Mouse (Mus musculus) cerebellum, adult 11 months (tissue): ENCODE results near the gene Pml.
"Not testable (repeated sequence)": the region's sequence is repeated elsewhere in the genome, so short reads cannot be mapped to it uniquely, and the experiment has no call there.

ENCODE experiments used
- DNase-seq: peaks from one replicate; pipeline ENCODE4 v3.0.0; 2022

Pml gene

DNA sequence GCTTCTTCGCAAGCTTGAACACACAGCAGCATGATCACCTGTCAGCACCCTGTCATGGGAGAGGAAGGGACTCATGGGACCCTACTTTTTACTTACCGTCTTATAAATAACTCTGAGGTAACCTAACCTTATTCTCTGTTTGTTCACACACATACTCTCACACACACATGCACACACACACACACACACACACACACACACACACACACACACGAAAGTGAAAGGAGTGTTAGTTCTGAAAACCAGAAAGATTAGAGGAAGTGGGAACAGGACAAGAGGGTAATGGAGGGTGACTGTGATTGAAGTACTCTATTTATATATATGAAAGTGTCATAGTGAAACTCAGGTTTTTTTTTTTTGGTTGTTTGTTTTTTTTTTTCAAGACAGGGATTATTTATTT lies 21.5 kb upstream of the Pml start:
- no peak for DNase-seq

DNA sequence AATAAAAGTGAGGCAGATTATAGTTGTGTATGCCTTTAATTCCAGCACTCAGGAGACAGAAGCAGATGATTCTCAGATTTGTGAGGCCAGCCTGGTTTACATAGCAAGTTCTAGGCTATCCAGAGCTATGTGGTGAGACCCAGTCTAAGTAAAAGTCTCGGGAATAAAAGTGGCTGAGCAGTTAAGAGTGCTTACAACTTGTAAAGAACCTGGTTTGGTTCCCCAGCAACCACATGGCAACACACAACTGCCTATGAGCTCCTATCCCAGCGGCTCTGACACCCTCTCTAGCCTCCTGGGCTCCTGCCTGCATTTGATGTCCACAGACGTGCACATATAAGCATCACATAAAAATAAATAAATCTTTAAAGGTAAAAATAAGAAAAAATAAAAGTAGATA lies 20.5 kb upstream of the Pml start:
- DNase-seq: no peak

DNA sequence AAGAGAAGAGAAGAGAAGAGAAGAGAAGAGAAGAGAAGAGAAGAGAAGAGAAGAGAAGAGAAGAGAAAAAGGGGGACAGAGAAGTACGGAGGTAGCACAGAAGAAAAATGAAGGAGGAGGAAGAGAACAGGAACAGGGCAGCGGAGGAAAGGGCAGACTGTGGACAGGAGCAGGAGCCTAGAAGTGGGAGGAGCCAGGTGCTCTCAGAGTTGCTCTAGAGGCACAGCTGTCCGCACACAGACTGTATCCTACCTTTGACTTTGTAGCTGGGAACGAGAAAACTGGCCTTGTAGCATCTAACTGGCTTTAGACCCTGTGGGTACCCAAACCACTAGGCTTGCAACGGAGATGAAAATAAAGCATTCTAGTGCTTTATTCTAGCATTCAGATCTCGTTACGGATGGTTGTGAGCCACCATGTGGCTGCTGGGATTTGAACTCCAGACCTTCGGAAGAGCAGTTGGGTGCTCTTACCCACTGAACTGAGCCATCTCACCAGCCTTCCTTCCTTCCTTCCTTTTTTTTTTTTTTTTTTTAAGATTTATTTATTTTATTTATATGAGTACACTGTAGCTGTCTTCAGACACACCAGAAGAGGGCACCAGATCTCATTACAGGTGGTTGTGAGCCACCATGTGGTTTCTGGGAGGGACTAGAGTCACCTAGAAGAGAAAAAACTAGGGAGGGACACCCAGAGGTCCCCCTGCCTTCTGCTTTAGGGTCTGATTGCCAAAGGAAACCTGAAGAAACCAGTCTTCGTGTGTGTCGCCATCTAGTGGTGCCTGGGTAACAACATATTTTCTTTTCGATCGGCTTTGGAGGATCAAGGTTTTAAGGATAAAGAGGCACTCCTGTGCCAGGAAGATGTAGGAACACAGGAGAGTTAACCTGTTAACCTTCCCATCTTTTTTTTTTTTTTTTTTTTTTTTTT lies 19.1 kb upstream of the Pml start:
- DNase-seq: no peak

DNA sequence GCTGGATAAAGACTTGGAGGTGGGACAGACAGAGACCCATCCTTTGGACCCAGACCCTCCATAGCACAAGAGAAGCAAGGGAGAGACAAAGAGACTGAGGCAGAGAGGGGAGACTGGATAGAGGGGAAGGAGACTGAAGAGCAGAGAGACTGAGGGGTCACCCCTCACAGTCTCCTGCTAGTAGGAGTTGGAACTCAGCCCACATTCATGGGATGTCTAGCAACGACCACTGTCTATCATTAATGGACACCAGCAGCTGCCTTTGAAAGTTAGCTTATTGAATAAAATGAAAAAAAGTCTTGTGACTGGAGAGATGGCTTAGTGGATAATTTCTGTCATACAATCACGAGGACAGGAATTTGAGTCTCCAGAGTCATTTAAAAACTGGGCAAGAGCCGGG lies 17.5 kb upstream of the Pml start:
- no peak for DNase-seq

DNA sequence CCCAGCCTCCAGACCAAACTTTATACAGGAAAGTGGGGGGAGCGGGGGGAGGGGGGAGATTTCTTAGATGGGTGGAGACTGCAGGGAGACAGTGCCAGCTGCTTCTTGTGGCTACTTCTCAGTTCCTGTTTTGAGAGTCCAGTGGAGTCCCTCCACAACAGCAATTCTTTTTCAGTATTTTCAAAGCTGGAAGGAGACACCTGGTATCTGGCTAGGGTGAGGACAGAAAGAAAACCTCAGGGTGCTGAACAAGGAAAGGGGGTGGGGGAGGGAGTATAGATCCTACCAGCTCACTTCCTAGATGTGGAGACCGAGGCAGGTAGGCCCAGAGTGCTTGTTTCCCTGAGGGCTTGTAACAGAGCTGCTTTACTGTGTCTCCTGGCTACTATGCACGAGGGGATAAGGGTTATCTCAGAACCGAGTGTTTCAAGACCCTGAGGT lies 17.0 kb upstream of the Pml start:
- no peak for DNase-seq

DNA sequence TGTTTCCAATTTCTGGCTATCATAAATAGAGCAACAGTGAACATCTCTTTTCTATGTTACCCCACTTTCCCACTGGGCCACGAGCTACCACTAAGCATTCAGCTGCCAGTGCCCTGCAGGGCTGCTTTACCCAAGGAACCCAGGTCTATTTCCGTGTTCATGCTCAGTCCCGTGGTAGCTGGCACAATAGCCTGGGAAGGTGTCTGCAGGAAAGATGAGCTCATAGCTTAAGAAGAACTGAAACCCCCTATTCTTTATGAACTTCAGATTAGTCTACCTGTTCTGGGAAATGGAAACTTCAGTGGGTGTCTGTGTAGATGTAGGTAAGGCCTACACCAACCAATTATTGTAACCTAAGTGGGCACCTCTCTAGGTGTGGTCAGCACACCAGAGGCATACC lies 15.8 kb upstream of the Pml start:
- no peak for DNase-seq

DNA sequence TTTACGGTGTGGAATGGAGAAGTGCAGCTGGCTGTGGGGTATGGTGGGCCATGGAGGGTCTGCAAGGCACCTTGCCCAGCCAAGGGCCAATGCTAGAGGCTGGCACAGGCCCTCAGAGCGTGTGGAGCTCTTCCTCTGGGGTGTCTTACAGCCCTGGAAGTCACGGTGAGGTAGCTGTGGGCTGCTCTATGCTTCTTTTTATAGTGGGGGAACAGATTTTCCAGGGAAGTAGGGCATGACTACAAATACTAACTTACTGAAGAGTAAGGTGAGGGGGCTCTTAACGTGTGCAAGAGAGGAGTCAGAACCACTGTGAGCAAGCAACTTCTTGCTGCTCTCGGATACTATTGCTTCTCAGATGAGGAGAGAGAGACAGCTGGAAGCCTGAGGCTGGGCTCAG lies 12.9 kb upstream of the Pml start:
- no peak for DNase-seq

DNA sequence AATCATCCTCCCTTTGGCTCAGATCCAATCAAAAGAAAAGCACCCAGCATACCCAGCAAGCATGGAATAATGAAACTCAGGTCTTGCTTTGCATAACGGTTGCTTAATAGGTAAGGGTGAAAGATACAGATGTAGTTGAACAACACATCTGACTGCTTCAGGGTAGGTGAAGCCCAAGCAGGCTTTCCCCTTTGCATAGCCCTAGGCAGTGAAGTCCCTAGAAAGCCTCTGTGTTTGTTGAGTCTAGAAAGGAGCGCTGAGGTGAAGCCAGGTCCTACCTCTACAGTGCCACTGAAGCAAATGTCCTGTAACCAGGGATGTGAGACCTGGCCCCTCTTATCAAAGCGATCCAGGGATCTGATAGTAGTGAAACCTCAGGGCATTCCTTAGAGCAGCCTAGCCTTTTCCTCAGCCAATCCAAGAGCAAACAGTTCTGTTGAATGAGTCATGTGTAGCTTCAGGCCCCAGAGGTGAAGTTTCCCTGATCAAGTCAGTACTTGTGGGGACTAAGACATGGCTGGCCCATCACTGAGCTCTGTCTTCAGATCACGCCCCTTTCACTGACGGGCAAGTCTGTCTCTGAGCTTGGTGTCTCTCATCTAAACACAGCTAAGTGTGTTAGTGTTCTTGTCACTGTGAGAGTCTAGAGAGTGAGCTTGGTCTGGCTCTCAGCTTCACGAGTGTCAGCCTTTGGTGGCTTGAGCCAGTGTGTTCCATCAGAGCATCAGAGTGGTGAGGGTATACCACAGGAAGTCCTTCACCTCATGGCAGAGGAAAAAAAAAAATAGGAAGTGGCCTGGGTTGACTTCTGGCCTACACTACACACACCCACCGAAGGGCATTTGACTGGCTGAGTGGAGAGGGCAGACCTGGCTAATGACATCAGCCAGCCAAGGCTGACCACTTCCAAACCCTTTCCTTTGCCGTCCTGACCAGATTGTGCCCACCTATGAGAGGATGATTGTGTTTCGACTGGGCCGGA lies 6.4 kb upstream of the Pml start:
- no peak for DNase-seq

DNA sequence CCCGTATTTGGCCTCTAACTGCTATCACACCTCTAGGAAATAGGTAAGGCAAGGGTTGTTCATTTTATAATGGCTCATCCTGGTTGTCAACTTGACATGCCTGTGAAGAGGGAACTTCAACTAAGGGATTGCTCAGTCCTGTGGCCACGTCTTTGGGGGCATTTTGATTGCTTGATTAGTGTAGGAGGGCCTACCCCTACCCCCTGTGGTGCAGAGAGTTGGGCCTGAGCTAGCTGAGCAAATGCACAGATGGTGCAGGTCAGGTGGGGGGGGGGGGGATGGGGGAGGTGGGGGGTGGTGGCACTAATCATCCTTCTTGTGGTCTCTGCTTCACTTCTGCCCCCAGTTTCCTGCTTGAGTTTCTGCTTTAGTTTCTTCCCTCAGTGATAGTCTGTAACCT lies 5.5 kb upstream of the Pml start:
- DNase-seq: no peak

DNA sequence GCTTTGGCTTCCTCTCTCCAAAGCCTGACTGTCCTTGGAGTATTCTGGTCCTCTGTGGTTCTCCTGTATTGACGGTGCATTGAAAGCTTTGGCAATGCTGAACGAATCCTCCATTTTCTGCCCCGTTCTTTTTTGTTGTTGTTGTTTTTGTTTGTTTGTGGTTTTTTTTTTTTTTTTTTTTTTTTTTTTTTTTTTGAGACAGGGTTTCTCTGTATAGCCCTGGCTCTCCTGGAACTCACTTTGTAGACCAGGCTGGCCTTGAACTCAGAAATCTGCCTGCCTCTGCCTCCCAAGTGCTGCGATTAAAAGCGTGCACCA lies 4.2 kb upstream of the Pml start:
- DNase-seq: not testable (repeated sequence)

DNA sequence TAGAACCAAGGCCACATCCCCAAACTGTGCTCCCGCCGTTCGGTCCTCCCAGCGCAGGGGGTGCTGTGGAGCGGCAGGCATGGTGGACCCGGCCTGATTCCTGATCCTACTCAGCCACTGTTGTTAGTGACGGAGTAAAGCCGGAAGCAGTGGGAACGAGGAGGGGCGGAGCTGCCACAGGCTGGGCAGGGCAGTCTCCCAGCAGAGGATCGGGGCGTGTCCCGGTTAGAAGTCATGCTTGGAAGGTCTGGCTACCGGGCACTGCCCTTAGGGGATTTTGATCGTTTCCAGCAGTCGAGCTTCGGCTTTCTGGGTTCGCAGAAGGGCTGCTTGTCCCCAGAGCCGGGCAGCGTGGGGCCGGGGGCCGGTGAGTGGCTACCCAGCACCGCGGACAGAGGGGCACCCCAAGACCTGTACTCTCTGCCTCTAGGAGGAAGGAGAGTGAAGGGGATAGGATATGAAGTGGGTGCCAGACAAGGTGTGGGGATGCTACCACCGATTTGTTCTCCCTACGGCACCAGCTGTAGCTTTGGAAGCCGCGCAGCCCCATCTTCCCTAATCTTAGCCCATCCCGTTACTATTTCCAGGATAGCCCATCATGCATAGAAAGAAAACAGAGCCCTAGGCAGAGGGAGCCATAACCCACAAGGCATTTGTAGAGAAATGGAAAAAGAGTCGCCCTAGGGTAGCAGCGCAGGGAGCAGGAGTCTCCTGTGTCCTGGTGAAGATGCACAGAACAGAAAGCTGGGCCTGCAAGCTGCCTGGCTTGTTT lies 3.6 kb upstream of the Pml start, which contains the start of gene Stoml1:
Gene Stoml1, plus strand, starts transcription at position 132 of the 772 bp plus-strand sequence.
- DNase-seq: peak; percentile 89

DNA sequence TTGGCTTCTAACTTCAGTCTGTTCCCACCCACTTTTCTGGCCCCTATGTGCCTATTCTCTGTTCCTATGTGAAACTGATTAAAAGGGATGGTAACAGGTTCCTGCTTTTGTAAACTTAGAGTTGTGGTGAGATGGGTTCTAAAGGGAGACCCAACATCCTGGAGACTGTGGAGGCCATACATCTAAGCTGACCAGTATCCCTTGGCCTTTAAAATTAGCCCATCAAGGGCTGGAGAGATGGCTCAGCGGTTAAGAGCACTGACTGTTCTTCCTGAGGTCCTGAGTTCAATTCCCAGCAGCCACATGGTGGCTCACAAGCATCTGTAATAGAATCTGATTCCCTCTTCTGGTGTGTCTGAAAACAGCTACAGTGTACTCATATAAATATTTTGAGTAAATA lies 1.1 kb upstream of the Pml start:
- not testable (repeated sequence) for DNase-seq

DNA sequence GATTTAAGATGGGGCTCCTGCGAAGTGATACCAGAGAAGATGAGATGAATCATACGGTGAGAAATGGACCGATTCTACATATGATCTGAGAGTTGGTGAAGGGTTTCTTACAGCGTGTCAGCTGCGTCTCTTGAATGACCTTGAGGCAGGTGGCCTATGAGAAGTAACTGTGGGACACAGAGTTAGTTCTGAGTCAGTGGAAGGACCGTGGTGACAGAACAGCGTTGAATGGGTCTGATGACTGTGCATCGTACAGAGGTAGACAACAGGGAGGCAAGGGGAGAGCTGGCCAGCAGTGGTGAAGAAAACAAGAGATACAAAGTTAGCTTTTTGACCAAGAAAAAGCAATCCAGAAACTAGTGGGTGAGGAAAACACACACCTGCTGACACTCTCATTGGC lies 736 bp upstream of the Pml start:
- DNase-seq: no peak

DNA sequence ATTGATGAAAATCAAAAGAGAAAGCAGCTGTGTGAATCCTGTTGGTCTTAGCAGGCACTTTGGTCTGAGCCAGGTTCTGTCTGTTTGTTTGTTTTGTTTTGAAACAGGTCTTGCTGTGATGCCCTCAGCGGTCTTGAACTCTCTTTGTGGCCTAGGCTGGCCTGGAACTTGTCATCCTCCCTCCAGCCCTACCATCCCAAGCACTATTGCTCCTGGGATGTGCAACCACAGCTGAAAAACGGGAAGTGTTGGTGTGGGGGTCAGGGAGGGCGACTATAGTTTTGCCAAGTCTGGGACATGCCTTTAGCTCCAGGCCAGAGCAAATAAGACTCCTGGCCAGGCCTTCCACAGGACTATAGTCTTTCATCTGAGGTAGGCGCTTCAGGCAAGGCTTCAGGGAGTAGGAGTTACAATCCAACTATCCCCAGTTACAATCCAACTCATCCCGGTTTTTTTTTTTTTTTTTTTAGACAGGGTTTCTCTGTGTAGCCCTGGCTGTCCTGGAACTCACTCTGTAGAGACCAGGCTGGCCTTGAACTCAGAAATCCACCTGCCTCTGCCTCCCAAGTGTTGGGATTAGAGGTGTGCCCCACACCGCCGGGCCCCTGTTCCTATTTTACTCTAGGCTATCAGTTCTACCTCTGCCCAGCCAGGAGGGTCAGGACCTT lies 706 bp downstream of the Pml start:
- no peak for DNase-seq

DNA sequence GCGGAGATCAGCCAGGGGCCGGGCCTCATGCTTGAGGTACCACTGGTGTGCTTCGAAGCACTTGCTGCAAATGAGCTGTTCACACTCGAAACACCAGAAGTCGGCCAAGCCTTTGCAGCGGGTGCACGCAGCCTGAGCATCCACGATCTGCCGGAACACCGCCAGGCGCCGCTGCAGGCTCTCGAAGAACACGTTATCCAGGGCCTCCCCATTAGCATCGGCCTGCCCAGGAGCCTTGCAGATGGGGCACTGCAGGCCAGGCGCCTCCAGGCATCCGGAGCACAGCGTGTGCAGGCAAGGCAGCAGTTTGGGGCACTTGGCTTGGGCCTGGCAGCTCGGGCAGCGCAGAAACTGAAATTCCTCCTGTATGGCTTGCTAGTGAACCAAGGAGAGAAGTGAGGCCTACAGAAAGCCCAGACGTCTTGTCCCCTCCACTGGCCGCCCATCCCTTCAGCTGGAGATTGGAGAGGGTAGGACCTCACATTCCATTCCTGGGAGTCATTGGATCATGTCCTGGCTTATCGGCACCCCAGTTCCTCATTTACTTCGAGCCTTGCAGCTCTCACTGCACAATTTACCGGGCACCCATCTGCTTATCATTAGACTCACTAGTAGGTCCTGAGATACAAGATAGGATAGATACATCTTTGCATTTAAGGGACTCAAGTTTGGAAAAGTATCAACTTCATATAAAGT lies 2.4 kb downstream of the Pml start:
- peak; percentile 72 for DNase-seq

DNA sequence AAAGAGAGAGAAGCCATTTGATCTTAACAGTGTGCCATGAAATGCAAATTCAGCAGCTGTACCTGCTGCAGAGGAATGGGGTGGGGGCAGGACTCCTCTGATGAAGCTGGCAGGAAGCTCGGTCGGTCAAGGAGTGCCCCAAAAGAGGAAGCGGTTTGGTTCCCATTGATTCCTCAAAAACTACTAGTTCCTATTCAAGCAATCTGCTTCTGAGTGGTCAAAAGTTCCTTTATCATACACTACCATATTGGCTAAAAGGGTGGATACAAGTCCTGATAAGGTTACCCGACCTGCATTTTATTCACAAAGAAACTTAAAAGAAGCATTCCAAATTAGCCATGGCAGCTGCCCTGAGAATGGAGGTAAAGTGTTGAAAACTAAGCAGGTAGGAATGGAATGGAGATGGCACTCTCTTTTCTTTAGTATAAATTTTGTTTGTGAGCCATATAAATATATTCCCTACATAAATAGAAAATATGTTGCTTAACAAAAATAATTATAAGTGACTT lies 3.4 kb downstream of the Pml start:
- no peak for DNase-seq

DNA sequence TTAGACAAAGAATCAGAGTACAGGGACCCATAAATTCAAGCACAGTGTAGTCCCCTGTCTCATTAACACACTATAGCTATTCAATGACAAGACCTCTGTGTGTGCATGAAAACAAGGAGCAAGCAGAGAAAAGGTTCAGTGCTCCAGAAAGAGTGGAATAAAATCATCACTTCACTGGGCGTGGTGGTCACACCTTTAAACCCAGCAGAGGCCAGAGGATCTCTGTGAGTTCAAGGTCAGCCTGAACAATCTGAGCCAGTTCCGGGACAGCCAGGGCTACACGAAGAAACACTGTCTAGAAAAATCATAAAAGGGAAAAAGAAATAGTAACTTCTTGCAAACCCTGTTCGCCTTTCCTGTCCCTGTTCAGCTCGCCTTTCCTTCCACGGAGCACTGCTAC lies 5.9 kb downstream of the Pml start:
- DNase-seq: no peak

DNA sequence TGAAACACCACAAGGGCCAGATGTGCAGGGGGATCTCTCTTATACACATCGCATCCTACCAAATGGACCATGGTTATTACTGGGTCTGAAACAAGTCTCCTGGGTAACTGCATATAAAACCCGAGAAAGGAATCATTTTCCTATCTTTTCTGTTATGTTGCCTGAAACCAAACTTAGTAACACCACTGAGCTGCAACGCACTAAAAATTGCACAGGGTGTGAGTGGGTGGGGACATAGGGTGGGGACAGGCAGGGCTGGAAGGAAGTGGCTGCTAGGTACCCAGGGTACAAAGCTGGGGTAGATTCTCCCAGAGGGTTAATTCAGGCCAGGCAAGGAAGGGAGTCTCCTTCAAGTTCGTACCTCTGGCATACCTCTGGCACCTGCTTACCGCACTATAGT lies 6.9 kb downstream of the Pml start:
- no peak for DNase-seq

DNA sequence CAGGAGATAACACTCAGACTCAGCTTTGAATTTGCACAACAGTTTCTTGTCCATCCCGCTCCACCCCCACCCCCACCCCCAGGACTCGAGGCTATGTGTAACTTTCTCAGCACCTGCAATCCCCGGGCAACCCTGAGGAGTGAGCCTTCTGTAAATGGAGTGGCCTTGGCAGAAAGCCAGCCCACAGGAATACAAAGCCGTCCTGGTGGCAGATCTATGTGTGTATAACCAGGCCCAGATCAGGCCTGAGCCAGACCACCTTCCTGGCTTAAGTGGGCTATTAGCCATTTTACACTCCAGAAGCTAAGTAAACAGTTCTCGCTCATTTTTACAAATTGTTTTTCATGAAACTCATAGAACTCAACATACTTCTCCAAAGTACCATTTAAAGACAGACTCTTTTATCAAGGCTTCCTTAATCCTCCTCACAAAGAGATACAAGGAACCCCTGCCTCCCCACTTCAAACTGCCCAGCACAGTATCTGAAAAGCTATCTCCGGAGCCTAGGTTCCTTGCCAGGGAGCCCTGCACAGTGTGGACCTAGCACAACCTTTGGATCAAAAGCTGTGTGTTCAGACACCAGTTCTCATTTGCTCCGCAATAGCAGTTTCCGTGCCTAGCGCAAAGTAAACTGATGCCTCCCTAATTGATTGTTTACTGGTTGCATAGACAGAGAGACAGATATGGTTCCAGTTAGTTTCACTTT lies 7.7 kb downstream of the Pml start:
- no peak for DNase-seq

DNA sequence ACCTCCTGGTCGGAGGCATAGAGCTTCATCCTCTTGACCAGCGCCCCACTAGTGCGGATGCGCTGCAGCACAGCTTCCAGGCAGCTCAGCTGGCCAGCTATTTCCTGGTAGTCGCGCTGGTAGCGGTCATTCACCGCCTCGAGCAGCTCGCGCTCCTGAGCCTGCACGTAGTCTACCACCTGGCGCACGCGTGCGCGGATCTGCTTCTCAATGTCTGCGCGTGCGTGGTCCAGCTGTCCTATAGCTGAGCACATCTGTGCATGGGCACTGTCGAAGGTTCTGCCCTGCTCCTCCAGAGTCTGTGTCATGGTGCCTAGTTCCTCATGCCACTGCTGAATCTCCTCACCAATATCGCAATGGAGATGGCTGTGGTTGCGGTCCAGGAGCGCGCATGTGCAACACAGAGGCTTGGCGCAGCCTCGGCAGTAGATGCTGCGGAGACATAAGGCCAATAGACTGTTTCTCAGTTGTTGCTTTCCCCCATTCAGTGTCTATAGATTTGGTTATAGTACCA lies 15.0 kb downstream of the Pml start:
- DNase-seq: no peak

DNA sequence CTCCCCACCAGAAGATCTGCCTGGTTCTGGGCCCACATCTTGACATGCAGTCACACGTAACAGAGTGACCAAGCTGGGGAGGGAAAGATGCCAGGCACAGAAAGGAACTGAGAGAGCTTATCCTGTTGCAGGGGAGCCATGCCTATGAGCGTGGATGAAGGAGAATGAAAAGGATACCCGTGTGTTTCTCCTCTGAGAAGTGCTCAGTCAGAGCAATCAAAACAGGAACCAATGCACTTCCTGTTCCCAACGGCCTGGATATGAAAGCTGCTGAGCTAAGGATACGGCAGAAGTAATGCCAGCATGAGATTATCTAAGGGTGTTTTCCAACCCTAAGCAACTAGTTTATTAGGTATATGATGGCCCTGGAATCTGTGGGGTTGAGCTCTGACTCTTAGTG lies 17.2 kb downstream of the Pml start:
- no peak for DNase-seq
